Mouse (Mus musculus): ENCODE measurements around the gene Rnf11.
A peak's percentile ranks its signal among the peaks of the same experiment; 100 is the strongest.

Gene Rnf11

GRCm38 (mm10) chr4:109410681-109411376, 73.7 kb downstream of the Rnf11 start:
- peak; percentile 89 for DNase-seq

- peak; percentile 27 for DNase-seq
These were observed 76.6 kb downstream of the Rnf11 start for GRCm38 (mm10) chr4:109407701-109408485.

- no peak for DNase-seq
These were observed 77.4 kb downstream of the Rnf11 start for GRCm38 (mm10) chr4:109407176-109407520.

GRCm38 (mm10) chr4:109406486-109407175, 77.9 kb downstream of the Rnf11 start, which contains the start of gene Ttc39a:
Gene Ttc39a (plus strand): TSS chr4:109406623.
- DNase-seq, result peak; percentile 82

- peak; percentile 86 for DNase-seq
These were observed 78.5 kb downstream of the Rnf11 start for GRCm38 (mm10) chr4:109406054-109406485.

DNA sequence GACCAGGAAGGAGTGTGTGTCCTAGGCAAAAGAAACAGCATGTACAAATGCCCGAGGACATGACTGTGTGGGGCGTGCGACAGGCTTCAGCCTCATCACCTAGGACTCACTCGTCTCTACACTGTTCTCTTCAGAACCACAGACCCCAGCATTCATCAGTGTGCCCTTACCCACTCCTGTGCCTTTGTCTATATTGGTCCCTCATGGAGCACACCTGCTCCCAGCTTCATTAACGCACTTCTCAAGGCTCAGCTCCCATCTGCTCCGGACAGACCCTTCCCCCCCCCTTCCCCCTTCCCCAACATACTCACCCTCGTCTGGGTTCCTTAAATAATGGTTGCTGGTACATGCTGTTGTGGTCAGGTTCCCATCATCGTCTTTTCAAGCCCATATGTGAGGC, 79.1 kb downstream of the Rnf11 start:
- no peak for DNase-seq

GRCm38 (mm10) chr4:109404908-109405307, 79.6 kb downstream of the Rnf11 start:
- peak; percentile 35 for DNase-seq

GRCm38 (mm10) chr4:109401176-109401689, 83.3 kb downstream of the Rnf11 start:
- no peak for DNase-seq

All from liver (tissue).